Mouse (Mus musculus): ENCODE results near the gene Lgmn. TPM values are rescaled to one million over a fixed set of nuclear protein-coding genes. Genes with fewer than 3 reads are reported as not detected.

Gene Lgmn
- polyA plus RNA-seq, 1 experiment from 2014 or later, result 47.5 TPM

GRCm38 (mm10) chr12:102382180-102382579 lies 57.4 kb downstream of the Lgmn start:
- Histone ChIP-seq H3K27ac (no peak overlapping the region), H3K9me3 (no peaks in the 10 kb centered on the region), H3K36me3 (replicated peaks) (no peaks in the 10 kb centered on the region), H3K4me3 (replicated peaks) (no peak overlapping the region), H3K27me3 (no peaks in the 10 kb centered on the region), H3K4me2 (no peak overlapping the region), H3K4me1 (no peaks in the 10 kb centered on the region), H3K9ac (no peak overlapping the region)
- WGBS, result 83% methylated on average over 8 of the region's 8 CpGs
- no peak for ATAC-seq (ENCODE audit: low FRiP score)

GRCm38 (mm10) chr12:102372322-102372721 lies 67.3 kb downstream of the Lgmn start:
- no peaks in the 10 kb centered on the region for H3K27me3 ChIP-seq
- WGBS, result 76% methylated on average over 3 of the region's 3 CpGs
- ATAC-seq (ENCODE audit: low FRiP score), result no peak
- H3K4me3 ChIP-seq (replicated peaks), result no peak overlapping the region
- no peaks in the 10 kb centered on the region for H3K4me1 ChIP-seq
- H3K9me3 ChIP-seq, result no peaks in the 10 kb centered on the region
- H3K4me2 ChIP-seq, result no peak overlapping the region
- no peak overlapping the region for H3K27ac ChIP-seq
- no peaks in the 10 kb centered on the region for H3K36me3 ChIP-seq (replicated peaks)
- H3K9ac ChIP-seq, result no peak overlapping the region

GRCm38 (mm10) chr12:102370931-102371500 lies 68.6 kb downstream of the Lgmn start:
- WGBS, result 90% methylated on average over 4 of the region's 4 CpGs

GRCm38 (mm10) chr12:102369488-102370235 lies 70.0 kb downstream of the Lgmn start:
- ATAC-seq (ENCODE audit: low FRiP score), result no peak
- H3K27me3 ChIP-seq, result no peaks in the 10 kb centered on the region
- no peaks in the 10 kb centered on the region for H3K4me1 ChIP-seq
- H3K9ac ChIP-seq, result no peak overlapping the region
- H3K9me3 ChIP-seq, result no peaks in the 10 kb centered on the region
- H3K27ac ChIP-seq, result no peak overlapping the region
- no peak overlapping the region for H3K4me3 ChIP-seq (replicated peaks)
- 87% methylated on average over 22 of the region's 22 CpGs for WGBS
- no peak overlapping the region for H3K4me2 ChIP-seq
- no peaks in the 10 kb centered on the region for H3K36me3 ChIP-seq (replicated peaks)

More at GRCm38 (mm10) chr12:102370931-102371500, 68.6 kb downstream of the Lgmn start:
- no peaks in the 10 kb centered on the region for H3K4me1 ChIP-seq
- no peaks in the 10 kb centered on the region for H3K9me3 ChIP-seq
- H3K4me2 ChIP-seq, result no peak overlapping the region
- H3K36me3 ChIP-seq (replicated peaks), result no peaks in the 10 kb centered on the region
- no peak overlapping the region for H3K9ac ChIP-seq
- H3K27ac ChIP-seq, result no peak overlapping the region
- H3K27me3 ChIP-seq, result no peaks in the 10 kb centered on the region
- ATAC-seq (ENCODE audit: low FRiP score), result no peak
- no peak overlapping the region for H3K4me3 ChIP-seq (replicated peaks)

GRCm38 (mm10) chr12:102368556-102368955 lies 71.1 kb downstream of the Lgmn start:
- no peak overlapping the region for H3K4me3 ChIP-seq (replicated peaks)
- ATAC-seq (ENCODE audit: low FRiP score), result 0 out of 2 replicates have a peak, but pooled peaks have one; percentile 27
- WGBS, result 84% methylated on average over 14 of the region's 14 CpGs
- no peaks in the 10 kb centered on the region for H3K36me3 ChIP-seq (replicated peaks)
- no peaks in the 10 kb centered on the region for H3K27me3 ChIP-seq
- no peaks in the 10 kb centered on the region for H3K4me1 ChIP-seq
- H3K4me2 ChIP-seq, result no peak overlapping the region
- H3K27ac ChIP-seq, result no peak overlapping the region
- H3K9me3 ChIP-seq, result no peaks in the 10 kb centered on the region
- H3K9ac ChIP-seq, result no peak overlapping the region

GRCm38 (mm10) chr12:102368066-102368465 lies 71.5 kb downstream of the Lgmn start:
- WGBS, result 80% methylated on average over 7 of the region's 7 CpGs
- Histone ChIP-seq H3K36me3 (replicated peaks) (no peaks in the 10 kb centered on the region), H3K4me3 (replicated peaks) (no peak overlapping the region), H3K27me3 (no peaks in the 10 kb centered on the region), H3K9ac (no peak overlapping the region), H3K4me1 (no peaks in the 10 kb centered on the region), H3K27ac (no peak overlapping the region), H3K4me2 (no peak overlapping the region), H3K9me3 (no peaks in the 10 kb centered on the region)
- ATAC-seq (ENCODE audit: low FRiP score), result no peak

GRCm38 (mm10) chr12:102367075-102367474 lies 72.5 kb downstream of the Lgmn start:
- Histone ChIP-seq H3K36me3 (replicated peaks) (no peaks in the 10 kb centered on the region), H3K27me3 (no peaks in the 10 kb centered on the region)
- 92% methylated on average over 3 of the region's 3 CpGs for WGBS

GRCm38 (mm10) chr12:102366126-102366816 lies 73.3 kb downstream of the Lgmn start:
- Histone ChIP-seq H3K27ac (no peak overlapping the region), H3K9me3 (no peaks in the 10 kb centered on the region), H3K9ac (no peak overlapping the region), H3K4me3 (replicated peaks) (no peak overlapping the region), H3K36me3 (replicated peaks) (no peaks in the 10 kb centered on the region), H3K4me1 (no peaks in the 10 kb centered on the region), H3K4me2 (no peak overlapping the region), H3K27me3 (no peaks in the 10 kb centered on the region)
- 90% methylated on average over 9 of the region's 9 CpGs for WGBS
- ATAC-seq (ENCODE audit: low FRiP score), result no peak

More at GRCm38 (mm10) chr12:102367075-102367474, 72.5 kb downstream of the Lgmn start:
- Histone ChIP-seq H3K4me1 (no peaks in the 10 kb centered on the region), H3K27ac (no peak overlapping the region), H3K9me3 (no peaks in the 10 kb centered on the region), H3K9ac (no peak overlapping the region), H3K4me2 (no peak overlapping the region), H3K4me3 (replicated peaks) (no peak overlapping the region)
- no peak for ATAC-seq (ENCODE audit: low FRiP score)

- Histone ChIP-seq H3K9me3 (no peaks in the 10 kb centered on the region), H3K27me3 (no peaks in the 10 kb centered on the region), H3K36me3 (replicated peaks) (no peaks in the 10 kb centered on the region), H3K27ac (no peak overlapping the region), H3K4me1 (no peaks in the 10 kb centered on the region), H3K4me3 (replicated peaks) (no peak overlapping the region), H3K4me2 (no peak overlapping the region), H3K9ac (no peak overlapping the region)
- no peak for ATAC-seq (ENCODE audit: low FRiP score)
- 91% methylated on average over 7 of the region's 7 CpGs for WGBS
These were observed 74.6 kb downstream of the Lgmn start for GRCm38 (mm10) chr12:102365016-102365415.

GRCm38 (mm10) chr12:102361189-102362161 lies 78.1 kb downstream of the Lgmn start:
- Histone ChIP-seq H3K36me3 (replicated peaks) (no peaks in the 10 kb centered on the region), H3K9ac (no peak overlapping the region), H3K4me2 (no peak overlapping the region), H3K9me3 (no peaks in the 10 kb centered on the region), H3K4me3 (replicated peaks) (no peak overlapping the region), H3K4me1 (no peaks in the 10 kb centered on the region), H3K27me3 (no peaks in the 10 kb centered on the region), H3K27ac (no peak overlapping the region)
- ATAC-seq (ENCODE audit: low FRiP score), result no peak
- 88% methylated on average over 10 of the region's 10 CpGs for WGBS

GRCm38 (mm10) chr12:102359390-102359789 lies 80.2 kb downstream of the Lgmn start:
- WGBS, result 93% methylated on average over 4 of the region's 4 CpGs
- no peaks in the 10 kb centered on the region for H3K36me3 ChIP-seq (replicated peaks)
- H3K9ac ChIP-seq, result no peak overlapping the region
- H3K9me3 ChIP-seq, result no peaks in the 10 kb centered on the region
- H3K4me1 ChIP-seq, result no peaks in the 10 kb centered on the region
- no peak overlapping the region for H3K4me3 ChIP-seq (replicated peaks)
- ATAC-seq (ENCODE audit: low FRiP score), result no peak
- H3K4me2 ChIP-seq, result no peak overlapping the region
- H3K27ac ChIP-seq, result no peak overlapping the region
- no peaks in the 10 kb centered on the region for H3K27me3 ChIP-seq

GRCm38 (mm10) chr12:102356781-102357180 lies 82.8 kb downstream of the Lgmn start:
- 96% methylated on average over 1 of the region's 1 CpGs for WGBS
- Histone ChIP-seq H3K4me3 (replicated peaks) (no peak overlapping the region), H3K27ac (no peak overlapping the region), H3K36me3 (replicated peaks) (no peaks in the 10 kb centered on the region), H3K27me3 (no peaks in the 10 kb centered on the region), H3K9me3 (no peaks in the 10 kb centered on the region), H3K4me2 (no peak overlapping the region), H3K4me1 (no peaks in the 10 kb centered on the region), H3K9ac (no peak overlapping the region)
- no peak for ATAC-seq (ENCODE audit: low FRiP score)
